Mouse (Mus musculus): ENCODE data around the gene Kif1b. TPM values are rescaled to one million over a fixed set of nuclear protein-coding genes. Genes with fewer than 3 reads are reported as not detected.

Kif1b gene
- total and polyA plus RNA-seq, 2 experiments from 2014 or later = 215 to 425 TPM

- no peaks in the 10 kb centered on the region for H3K27me3 ChIP-seq (ENCODE audit: insufficient read depth, low read length)
- 86% methylated on average over 7 of the region's 7 CpGs for WGBS
- H3K9ac ChIP-seq (replicated peaks; ENCODE audit: low read length, poor library complexity, severe bottlenecking) = no peak overlapping the region
- no peak for TF ChIP-seq CTCF (IDR thresholded peaks at IDR 0.05)
- no peak overlapping the region for H3K4me3 ChIP-seq (ENCODE audit: low read depth, low read length)
- no peak for ATAC-seq (ENCODE audit: low FRiP score)
- DNase-seq (ENCODE audit: low spot score) = no peak
- H3K4me1 ChIP-seq (ENCODE audit: insufficient read depth, low read length) = peaks cover 3% of the 10 kb centered on the region; the same call in 1 of the 2 replicates
- H3K27ac ChIP-seq (ENCODE audit: low read depth, low read length) = no peak overlapping the region
- H3K4me2 ChIP-seq (ENCODE audit: low read depth, low read length, poor library complexity, severe bottlenecking) = no peak overlapping the region
- no peaks in the 10 kb centered on the region for H3K9me3 ChIP-seq (ENCODE audit: low read length)
- H3K36me3 ChIP-seq (ENCODE audit: insufficient read depth, low read length) = peaks cover 11% of the 10 kb centered on the region; the same call in 1 of the 2 replicates
These were observed 17.2 kb downstream of the Kif1b start for GRCm38 (mm10) chr4:149290157-149290750.

- DNase-seq (ENCODE audit: low spot score) (no peak), ATAC-seq (ENCODE audit: low FRiP score) (no peak)
- 77% methylated on average over 8 of the region's 8 CpGs for WGBS
- H3K27ac ChIP-seq (ENCODE audit: low read depth, low read length) = no peak overlapping the region
- H3K4me2 ChIP-seq (ENCODE audit: low read depth, low read length, poor library complexity, severe bottlenecking) = no peak overlapping the region
- no peaks in the 10 kb centered on the region for H3K4me1 ChIP-seq (ENCODE audit: insufficient read depth, low read length)
- H3K36me3 ChIP-seq (ENCODE audit: insufficient read depth, low read length) = peaks cover 11% of the 10 kb centered on the region; the same call in 1 of the 2 replicates
- no peak for TF ChIP-seq CTCF (IDR thresholded peaks at IDR 0.05)
- H3K4me3 ChIP-seq (ENCODE audit: low read depth, low read length) = no peak overlapping the region
- H3K9me3 ChIP-seq (ENCODE audit: low read length) = no peaks in the 10 kb centered on the region
- H3K9ac ChIP-seq (replicated peaks; ENCODE audit: low read length, poor library complexity, severe bottlenecking) = no peak overlapping the region
- H3K27me3 ChIP-seq (ENCODE audit: insufficient read depth, low read length) = no peaks in the 10 kb centered on the region
These were observed 21.0 kb downstream of the Kif1b start for GRCm38 (mm10) chr4:149286287-149287137.

GRCm38 (mm10) chr4:149285691-149286090 is 21.8 kb downstream of the Kif1b start:
- no peak overlapping the region for H3K27ac ChIP-seq (ENCODE audit: low read depth, low read length)
- 0 out of 2 replicates have a peak, but pooled peaks cover 8% of the 10 kb centered on the region for H3K36me3 ChIP-seq (ENCODE audit: insufficient read depth, low read length)
- H3K9me3 ChIP-seq (ENCODE audit: low read length) = no peaks in the 10 kb centered on the region
- no peak overlapping the region for H3K9ac ChIP-seq (replicated peaks; ENCODE audit: low read length, poor library complexity, severe bottlenecking)
- H3K4me1 ChIP-seq (ENCODE audit: insufficient read depth, low read length) = no peaks in the 10 kb centered on the region
- WGBS = 92% methylated on average over 1 of the region's 1 CpGs
- H3K27me3 ChIP-seq (ENCODE audit: insufficient read depth, low read length) = no peaks in the 10 kb centered on the region
- DNase-seq (ENCODE audit: low spot score) (no peak), ATAC-seq (ENCODE audit: low FRiP score) (no peak)
- no peak for TF ChIP-seq CTCF (IDR thresholded peaks at IDR 0.05)
- H3K4me3 ChIP-seq (ENCODE audit: low read depth, low read length) = no peak overlapping the region
- no peak overlapping the region for H3K4me2 ChIP-seq (ENCODE audit: low read depth, low read length, poor library complexity, severe bottlenecking)

GRCm38 (mm10) chr4:149283018-149283417 is 24.5 kb downstream of the Kif1b start:
- DNase-seq (ENCODE audit: low spot score) = no peak
- Histone ChIP-seq H3K36me3 (ENCODE audit: insufficient read depth, low read length) (no peaks in the 10 kb centered on the region), H3K27ac (ENCODE audit: low read depth, low read length) (no peak overlapping the region), H3K4me1 (ENCODE audit: insufficient read depth, low read length) (no peaks in the 10 kb centered on the region), H3K4me3 (ENCODE audit: low read depth, low read length) (no peak overlapping the region), H3K9ac (replicated peaks; ENCODE audit: low read length, poor library complexity, severe bottlenecking) (no peak overlapping the region), H3K4me2 (ENCODE audit: low read depth, low read length, poor library complexity, severe bottlenecking) (no peak overlapping the region), H3K9me3 (ENCODE audit: low read length) (no peaks in the 10 kb centered on the region), H3K27me3 (ENCODE audit: insufficient read depth, low read length) (no peaks in the 10 kb centered on the region)
- TF ChIP-seq CTCF (IDR thresholded peaks at IDR 0.05) = no peak
- ATAC-seq (ENCODE audit: low FRiP score) = no peak
- 83% methylated on average over 3 of the region's 3 CpGs for WGBS

GRCm38 (mm10) chr4:149282025-149282738 is 25.3 kb downstream of the Kif1b start:
- no peak overlapping the region for H3K4me3 ChIP-seq (ENCODE audit: low read depth, low read length)
- ATAC-seq (ENCODE audit: low FRiP score) (no peak), DNase-seq (ENCODE audit: low spot score) (no peak)
- TF ChIP-seq CTCF (IDR thresholded peaks at IDR 0.05) = no peak
- no peaks in the 10 kb centered on the region for H3K36me3 ChIP-seq (ENCODE audit: insufficient read depth, low read length)
- H3K4me2 ChIP-seq (ENCODE audit: low read depth, low read length, poor library complexity, severe bottlenecking) = no peak overlapping the region
- H3K9me3 ChIP-seq (ENCODE audit: low read length) = no peaks in the 10 kb centered on the region
- 70% methylated on average over 7 of the region's 7 CpGs for WGBS
- H3K9ac ChIP-seq (replicated peaks; ENCODE audit: low read length, poor library complexity, severe bottlenecking) = no peak overlapping the region
- H3K4me1 ChIP-seq (ENCODE audit: insufficient read depth, low read length) = peaks cover 7% of the 10 kb centered on the region; the same call in 1 of the 2 replicates
- H3K27me3 ChIP-seq (ENCODE audit: insufficient read depth, low read length) = no peaks in the 10 kb centered on the region
- H3K27ac ChIP-seq (ENCODE audit: low read depth, low read length) = no peak overlapping the region

Data from midbrain, postnatal 0 days (tissue).